Mouse (Mus musculus) spleen, adult 2 months (tissue): ENCODE results near the gene Snf8. TPM values are rescaled to one million over a fixed set of nuclear protein-coding genes. Genes with fewer than 3 reads are reported as not detected.
A peak's percentile ranks its signal among the peaks of the same experiment; 100 is the strongest.

Source experiments
- DNase-seq, 2 experiments: peaks; one replicate each; pipeline versions ENCODE4 v3.0.0 to v3.0.0-alpha.2; 2012 to 2021; ENCODE audit warnings: low spot score in 2 of 2, low read depth in 1 of 2
- H3K27ac ChIP-seq: fragments of 200-500 bp; 2 replicates; pipeline ENCODE4 v1.5.1; 2012; ENCODE audit warnings: low read length, inconsistent platforms; ENCODE audit not compliant: insufficient read depth
- H3K27me3 ChIP-seq: fragments of 200-500 bp; 2 replicates; pipeline ENCODE4 v1.6.1; 2012; ENCODE audit warnings: mild to moderate bottlenecking, moderate library complexity, low read length, inconsistent platforms; ENCODE audit not compliant: control insufficient read depth, insufficient read depth
- H3K36me3 ChIP-seq: fragments of 200-500 bp; 2 replicates; pipeline ENCODE4 v1.6.1; 2012; ENCODE audit warnings: mild to moderate bottlenecking, low read length, inconsistent platforms; ENCODE audit not compliant: control insufficient read depth, insufficient read depth
- H3K4me1 ChIP-seq: fragments of 200-500 bp; 2 replicates; pipeline ENCODE4 v1.6.1; 2011; ENCODE audit warnings: inconsistent platforms; ENCODE audit not compliant: control insufficient read depth, insufficient read depth, insufficient read length
- H3K4me3 ChIP-seq: fragments of 200-500 bp; 2 replicates; pipeline ENCODE4 v1.5.1; 2011; ENCODE audit warnings: mild to moderate bottlenecking, inconsistent platforms; ENCODE audit not compliant: insufficient read depth, insufficient read length; ENCODE audit errors: extremely low read depth
- CTCF ChIP-seq: fragments of 200-500 bp; IDR thresholded peaks from 2 replicates; pipeline ENCODE4 v1.5.1; 2011; ENCODE audit warnings: mild to moderate bottlenecking, inconsistent platforms; ENCODE audit not compliant: insufficient read depth, insufficient read length, insufficient replicate concordance; ENCODE audit errors: extremely low read depth
- POLR2A ChIP-seq: fragments of 200-500 bp; IDR thresholded peaks from 2 replicates; pipeline ENCODE4 v1.6.1; 2011; ENCODE audit warnings: low read depth, low read length, inconsistent platforms
- WGBS: fragments of 180-500 bp; shearing (Covaris S2); methylation state at CpG from one replicate; pipeline ENCODE4 v1.1.7; 2018; 5-methylcytosine and 5-hydroxymethylcytosine counted together
- polyA plus RNA-seq: library from polyadenylated mRNA; depleted of rRNA; stranded (reverse); fragments of >200 nt; gene quantifications from 2 replicates; pipeline ENCODE4 v1.2.3, GENCODE M21; 2012

Snf8 gene
- polyA plus RNA-seq, 1 experiment = 15.6 TPM

GRCm38 (mm10) chr11:96038560-96038959 is 3.9 kb downstream of the Snf8 start:
- DNase-seq = no peak
- no peaks in the 10 kb centered on the region for H3K27me3 ChIP-seq
- H3K36me3 ChIP-seq = peaks cover 10% of the 10 kb centered on the region
- TF ChIP-seq POLR2A (no peak), CTCF (no peak)
- H3K4me1 ChIP-seq = peaks cover 7% of the 10 kb centered on the region
- no peak overlapping the region for H3K4me3 ChIP-seq
- no peak overlapping the region for H3K27ac ChIP-seq
- WGBS = 83% methylated on average over 1 of the region's 1 CpGs

DNA sequence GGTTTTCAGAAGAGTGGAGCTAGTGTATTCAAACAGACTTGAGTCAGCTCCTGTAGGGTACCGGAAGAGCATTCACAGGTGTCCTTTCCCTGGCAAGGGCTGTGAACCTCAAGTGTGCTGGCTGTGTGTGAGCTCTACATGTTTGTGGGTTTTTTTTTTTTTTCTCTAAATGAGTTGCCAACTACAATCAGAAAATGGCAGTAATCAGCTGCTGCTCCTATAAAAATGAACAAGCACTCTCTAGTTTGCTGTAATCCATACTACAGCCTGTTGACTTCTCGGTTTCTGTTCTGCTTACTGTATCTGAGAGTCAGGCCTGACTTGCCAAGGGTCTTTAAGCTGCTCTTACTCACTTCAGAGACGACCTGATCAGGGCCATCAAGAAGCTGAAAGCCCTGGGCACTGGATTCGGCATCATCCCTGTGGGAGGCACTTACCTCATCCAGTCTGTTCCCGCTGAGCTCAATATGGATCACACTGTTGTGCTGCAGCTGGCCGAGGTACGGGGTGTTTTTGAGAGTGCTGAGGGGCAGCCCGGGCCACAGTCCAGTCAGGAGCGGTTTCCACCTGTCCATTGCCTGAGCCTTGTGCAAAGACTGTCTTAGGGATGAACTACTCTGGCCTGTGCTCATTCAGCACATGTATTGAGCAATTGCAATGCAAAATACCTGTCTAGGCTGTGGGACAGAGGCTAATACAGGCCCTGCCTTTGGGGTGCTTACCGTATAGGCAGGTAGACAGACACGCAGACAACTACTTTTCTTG is 10.3 kb downstream of the Snf8 start:
- Histone ChIP-seq H3K27me3 (no peaks in the 10 kb centered on the region), H3K36me3 (peaks cover 17% of the 10 kb centered on the region), H3K27ac (no peak overlapping the region), H3K4me3 (no peak overlapping the region), H3K4me1 (peaks cover 3% of the 10 kb centered on the region)
- no peak for DNase-seq
- WGBS = 90% methylated on average over 11 of the region's 11 CpGs
- TF ChIP-seq POLR2A (no peak), CTCF (no peak)

DNA sequence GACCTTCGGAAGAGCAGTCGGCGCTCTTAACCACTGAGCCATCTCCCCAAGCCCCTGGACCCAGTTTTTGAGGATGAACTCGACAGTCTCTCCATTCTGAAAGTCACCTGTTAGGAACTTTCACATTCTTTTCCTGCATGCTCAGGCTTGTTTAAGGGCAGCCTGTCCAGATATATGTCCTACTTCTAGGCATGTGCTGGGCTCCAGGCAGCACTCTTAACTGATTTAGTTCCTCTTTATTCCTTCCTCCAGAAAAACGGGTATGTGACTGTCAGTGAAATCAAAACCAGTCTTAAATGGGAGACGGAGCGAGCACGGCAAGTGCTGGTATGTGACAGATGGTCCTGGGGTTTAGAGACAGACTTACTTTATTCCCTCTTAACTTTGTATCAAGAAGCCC is 11.3 kb downstream of the Snf8 start:
- Histone ChIP-seq H3K27ac (no peak overlapping the region), H3K4me3 (no peak overlapping the region), H3K4me1 (peaks cover 3% of the 10 kb centered on the region), H3K36me3 (peaks cover 24% of the 10 kb centered on the region), H3K27me3 (no peaks in the 10 kb centered on the region)
- TF ChIP-seq POLR2A = no peak
- TF ChIP-seq CTCF = no peak
- WGBS = 79% methylated on average over 8 of the region's 8 CpGs
- no peak for DNase-seq

- Histone ChIP-seq H3K36me3 (peaks cover 29% of the 10 kb centered on the region), H3K27me3 (no peaks in the 10 kb centered on the region), H3K4me1 (peaks cover 3% of the 10 kb centered on the region), H3K27ac (no peak overlapping the region), H3K4me3 (no peak overlapping the region)
- no peak for DNase-seq
- WGBS = 86% methylated on average over 2 of the region's 2 CpGs
- TF ChIP-seq CTCF (no peak), POLR2A (no peak)
These were observed 12.1 kb downstream of the Snf8 start for GRCm38 (mm10) chr11:96046793-96047192.

DNA sequence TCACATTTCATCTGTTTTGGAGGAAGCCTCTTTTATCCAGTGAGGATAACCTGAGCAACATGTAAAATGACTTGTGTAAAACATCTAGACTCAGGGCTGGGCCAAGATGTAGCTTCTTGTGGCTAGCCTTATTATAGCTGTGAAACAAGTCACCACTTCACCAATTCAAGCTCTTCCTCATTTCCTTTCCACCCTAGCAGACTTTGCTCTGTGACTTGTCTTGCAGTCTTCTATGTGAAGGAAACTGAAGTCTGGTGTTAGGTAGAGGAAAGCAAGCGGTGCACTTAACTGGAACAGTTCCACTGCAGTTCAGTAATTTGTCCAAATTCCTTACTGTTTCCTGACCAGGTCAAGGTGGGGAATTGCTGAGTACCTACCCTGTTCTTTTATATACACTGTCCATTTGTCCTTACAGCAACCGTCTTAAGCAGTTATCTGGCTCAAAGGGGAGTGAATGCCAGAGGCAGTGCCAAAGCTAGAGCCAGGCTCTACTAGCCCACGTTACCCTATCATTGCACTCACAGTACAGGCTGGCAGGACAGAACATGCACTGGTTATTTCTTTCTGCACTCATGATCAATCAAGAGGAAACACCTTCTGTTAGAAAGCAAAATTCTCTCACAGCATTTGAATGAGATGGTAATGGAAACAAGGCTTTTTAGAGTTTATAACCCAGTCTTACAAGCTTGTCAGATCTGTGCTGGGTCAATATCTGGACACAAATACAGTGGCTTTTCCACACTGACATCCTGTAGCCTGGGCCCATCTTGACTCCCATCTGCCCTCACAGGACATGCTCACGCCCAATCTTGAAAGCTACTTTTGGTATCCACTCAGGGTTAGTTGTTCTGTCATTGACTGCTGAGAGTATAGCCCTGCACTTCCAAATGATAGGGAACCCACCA is 13.0 kb downstream of the Snf8 start:
- H3K4me1 ChIP-seq = peaks cover 3% of the 10 kb centered on the region
- WGBS = 77% methylated on average over 4 of the region's 4 CpGs

DNA sequence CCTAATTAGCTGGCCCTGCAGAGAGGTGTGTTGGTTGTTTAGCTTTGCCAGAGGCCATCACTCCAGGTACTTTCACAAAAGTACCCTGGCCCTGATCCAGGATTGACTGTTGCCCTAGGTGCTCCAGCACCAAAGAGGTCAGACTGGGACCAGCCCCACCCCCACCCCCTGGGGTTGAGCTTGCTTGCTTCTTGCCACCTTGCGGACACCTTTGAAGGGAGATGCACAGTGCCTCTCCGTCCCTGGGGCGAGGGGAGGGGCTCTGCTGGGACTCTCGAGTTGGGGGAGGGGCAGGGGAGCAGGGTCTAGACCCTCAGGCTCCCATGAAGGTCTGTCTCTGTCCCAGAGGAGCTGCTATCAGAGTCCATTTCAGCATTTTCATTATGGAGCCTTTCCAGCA is 15.3 kb downstream of the Snf8 start:
- peaks cover 39% of the 10 kb centered on the region for H3K36me3 ChIP-seq
- no peak overlapping the region for H3K27ac ChIP-seq
- 99% methylated on average over 4 of the region's 4 CpGs for WGBS
- no peak overlapping the region for H3K4me3 ChIP-seq
- H3K4me1 ChIP-seq = peaks cover 3% of the 10 kb centered on the region
- DNase-seq = no peak
- no peaks in the 10 kb centered on the region for H3K27me3 ChIP-seq
- no peak for TF ChIP-seq CTCF
- no peak for TF ChIP-seq POLR2A

More for the DNA sequence above, 13.0 kb downstream of the Snf8 start:
- 0 out of 2 replicates have a peak overlapping the region, but pooled peaks have one; percentile 26 for H3K27ac ChIP-seq
- DNase-seq = no peak
- H3K27me3 ChIP-seq = no peaks in the 10 kb centered on the region
- H3K36me3 ChIP-seq = peaks cover 31% of the 10 kb centered on the region
- no peak overlapping the region for H3K4me3 ChIP-seq
- TF ChIP-seq CTCF (no peak), POLR2A (no peak)
